Mouse (Mus musculus) frontal cortex, postnatal 10 days (tissue): ENCODE measurements around the gene Ccdc57.
A peak's percentile ranks its signal among the peaks of the same experiment; 100 is the strongest.

Source experiments
- DNase-seq, 2 experiments: peaks; one replicate each; pipeline ENCODE4 v3.0.0; 2022; ENCODE audit warnings: low spot score in 2 of 2, mixed read lengths in 1 of 2

Gene Ccdc57

DNA sequence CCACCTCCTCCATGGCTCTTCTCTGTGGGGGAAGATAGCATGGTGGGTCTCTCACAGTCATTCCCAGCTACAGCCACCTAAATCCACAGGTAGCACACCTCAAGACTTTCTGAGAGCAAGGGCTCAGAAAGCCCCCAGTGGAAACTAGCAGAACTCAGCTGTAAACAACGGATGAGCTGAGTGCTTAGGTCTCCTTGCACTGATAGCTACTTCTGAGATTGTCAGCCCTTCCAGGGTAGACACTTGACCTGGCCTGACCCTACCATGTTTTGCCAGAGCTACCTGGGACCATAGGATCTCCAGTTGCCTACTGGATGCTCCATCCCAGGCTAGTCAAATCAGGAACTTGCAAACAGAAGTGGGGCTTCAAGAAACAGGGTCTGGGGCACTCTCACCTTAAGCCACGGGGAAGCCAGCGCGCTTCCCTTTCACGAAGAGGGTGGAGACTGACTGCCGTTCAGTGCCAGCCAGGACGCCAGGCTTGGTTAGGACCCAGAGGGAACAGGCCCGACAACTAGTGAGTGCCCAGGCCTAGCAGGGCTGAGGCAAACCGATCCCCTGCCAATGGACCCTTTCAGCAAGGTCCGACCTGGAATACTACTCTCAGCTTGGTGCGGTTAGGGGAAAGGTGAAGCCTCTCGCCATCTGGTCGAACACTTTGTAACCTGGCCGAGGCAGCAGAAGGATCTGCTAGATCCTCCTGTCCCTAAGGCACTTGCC, 109.7 kb downstream of the Ccdc57 start:
- DNase-seq: no peak

DNA sequence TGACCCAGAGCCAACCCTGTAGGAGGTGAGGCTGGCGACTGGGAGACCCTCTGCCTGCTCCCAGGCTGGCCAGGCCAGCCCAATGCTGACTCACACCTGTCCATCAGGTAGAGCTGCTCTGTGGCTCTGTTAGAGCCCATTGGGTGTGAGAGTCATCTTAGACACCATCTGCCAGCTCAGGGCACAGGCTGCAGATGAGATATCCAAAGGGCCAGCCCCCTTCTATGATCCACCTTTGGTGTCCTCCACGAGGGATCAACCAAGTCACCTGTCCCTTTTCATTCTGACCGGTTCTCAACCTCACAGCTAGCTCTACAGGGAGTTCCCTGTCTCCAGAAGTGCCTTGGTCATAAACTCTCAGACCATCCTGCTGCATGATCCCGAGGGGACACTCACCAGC, 110.4 kb downstream of the Ccdc57 start:
- no peak for DNase-seq

DNA sequence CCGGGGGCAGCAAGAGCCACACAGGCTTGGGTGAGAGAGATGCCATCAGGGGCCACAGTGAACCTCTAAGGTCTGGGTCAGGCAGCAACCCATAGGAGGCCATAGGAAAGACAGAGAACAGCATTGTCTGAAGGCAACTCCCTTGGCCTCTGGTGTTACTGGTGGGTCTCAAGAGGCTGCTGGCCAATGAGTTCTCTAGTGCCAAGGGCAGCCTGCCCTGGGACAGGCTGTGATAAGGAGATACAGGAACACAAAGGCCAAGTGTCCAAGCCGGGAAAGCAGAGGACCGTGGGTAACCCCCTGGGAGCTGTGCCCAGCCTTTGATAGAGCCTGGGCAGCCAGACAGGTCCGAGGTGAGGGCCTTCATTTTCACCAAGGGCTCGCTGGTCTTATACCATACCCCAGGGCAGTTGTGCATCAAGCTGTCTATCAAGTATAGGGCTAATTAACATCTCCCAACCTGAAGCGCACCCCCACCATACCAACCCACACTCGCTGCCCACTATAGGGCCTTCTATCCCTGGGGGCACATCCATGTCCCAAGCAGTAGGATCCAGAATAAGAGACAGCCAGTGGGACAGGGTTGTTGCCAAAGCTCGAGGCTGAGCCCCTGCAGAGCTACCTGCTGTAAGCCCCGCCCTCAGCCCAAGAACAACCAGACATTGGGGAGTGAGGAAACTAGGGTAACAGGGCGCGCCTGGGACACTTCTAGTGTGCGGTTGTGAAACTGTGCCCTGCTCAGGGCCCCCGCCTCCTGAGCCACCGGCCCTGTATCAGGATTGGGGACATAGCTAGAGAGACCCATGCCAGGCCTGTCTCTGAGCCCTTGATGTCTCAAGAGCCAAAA, 111.4 kb downstream of the Ccdc57 start:
- no peak for DNase-seq

DNA sequence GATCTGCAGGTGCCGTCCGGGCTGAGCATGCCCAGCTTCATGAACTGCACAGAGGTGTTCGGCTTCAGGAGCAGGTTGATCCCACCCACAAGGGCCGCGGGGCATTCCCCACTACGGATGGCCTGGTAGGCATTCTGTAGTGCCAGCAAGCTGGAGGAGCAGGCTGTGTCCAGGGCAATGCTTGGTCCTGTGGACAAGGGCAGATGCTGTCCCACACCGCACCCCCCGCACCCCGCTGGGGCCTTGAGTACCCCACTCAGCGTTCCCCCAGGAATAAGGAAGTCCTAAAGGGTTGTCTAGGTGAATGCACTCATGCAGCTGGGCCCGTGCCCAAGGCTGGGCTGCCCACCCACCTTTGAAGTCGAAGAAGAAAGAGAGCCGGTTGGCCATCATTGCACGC, 112.1 kb downstream of the Ccdc57 start:
- no peak for DNase-seq

DNA sequence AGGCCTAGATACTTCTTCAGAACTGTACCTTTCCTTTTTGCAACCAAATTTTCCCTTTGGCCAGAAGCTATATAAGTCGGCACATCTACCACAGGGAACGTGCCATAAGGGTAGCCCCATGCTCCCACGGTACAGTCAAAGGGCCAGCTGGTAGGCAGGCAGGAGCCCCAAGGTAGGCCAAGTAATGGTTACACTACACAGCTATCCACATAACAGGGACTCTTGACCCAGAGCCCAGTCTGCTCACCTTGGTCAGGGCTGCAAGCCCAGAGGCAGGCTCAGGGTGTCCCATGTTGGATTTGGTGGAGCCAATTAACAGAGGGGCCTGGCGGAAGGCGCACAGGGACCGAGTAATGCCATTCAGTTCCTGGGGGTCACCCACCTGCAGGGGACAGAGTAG, 113.1 kb downstream of the Ccdc57 start:
- no peak for DNase-seq

DNA sequence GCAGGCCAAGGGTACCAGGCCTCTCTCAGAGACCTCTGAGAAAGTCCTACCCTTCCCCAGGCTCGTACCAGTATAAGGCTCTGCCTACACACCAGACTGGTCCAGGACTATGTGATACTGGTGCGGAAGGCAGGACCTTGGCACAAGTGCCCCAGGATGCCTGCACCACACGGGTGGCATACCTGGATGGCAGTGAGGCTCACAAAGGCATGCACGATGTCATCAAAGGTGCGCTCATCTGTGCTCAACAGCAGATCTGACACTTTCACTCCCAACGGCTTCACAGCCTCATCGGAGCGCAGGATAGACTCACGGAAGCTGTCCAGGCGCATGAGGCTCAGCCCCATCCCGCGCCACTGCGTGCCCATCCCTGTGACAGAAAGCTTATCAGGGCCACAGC, 114.4 kb downstream of the Ccdc57 start:
- no peak for DNase-seq

DNA sequence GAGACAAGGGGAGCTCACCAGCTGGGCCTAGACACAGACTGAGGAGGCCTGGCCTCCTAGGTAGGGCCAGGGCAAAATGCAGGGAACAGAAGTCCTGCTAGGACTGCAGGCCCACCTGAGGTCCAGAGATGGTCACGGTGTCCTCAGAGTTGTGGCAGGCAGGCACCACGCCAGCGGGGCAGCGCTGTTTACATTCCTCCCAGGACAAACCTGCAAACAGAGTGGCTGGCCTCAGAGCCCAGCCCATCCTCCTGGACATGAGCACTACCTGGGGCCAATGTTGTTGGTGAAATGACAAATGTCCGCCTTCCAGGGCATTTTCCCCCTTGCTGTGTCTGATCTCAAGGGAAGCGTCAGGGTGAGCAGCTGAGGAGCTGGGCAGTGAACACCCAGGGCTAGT, 115.3 kb downstream of the Ccdc57 start:
- DNase-seq: no peak

DNA sequence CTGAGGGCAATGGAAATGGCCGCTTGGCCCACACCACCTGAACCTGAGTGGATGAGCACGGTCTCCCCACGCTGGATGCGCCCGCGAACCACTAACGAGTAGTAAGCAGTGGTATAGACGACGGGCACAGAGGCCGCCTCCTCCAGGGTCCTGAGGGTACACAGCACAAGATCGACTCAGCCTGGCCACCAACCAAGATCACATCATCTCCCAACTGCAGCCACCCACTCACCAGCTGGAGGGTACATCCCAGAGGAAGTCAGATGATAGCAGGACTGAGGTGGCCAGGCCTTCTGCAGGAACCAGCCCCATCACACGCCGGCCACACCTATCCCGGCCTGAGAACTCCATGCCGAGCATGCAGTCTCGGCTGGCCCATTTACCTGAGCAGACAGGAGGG, 120.6 kb downstream of the Ccdc57 start:
- DNase-seq: no peak

DNA sequence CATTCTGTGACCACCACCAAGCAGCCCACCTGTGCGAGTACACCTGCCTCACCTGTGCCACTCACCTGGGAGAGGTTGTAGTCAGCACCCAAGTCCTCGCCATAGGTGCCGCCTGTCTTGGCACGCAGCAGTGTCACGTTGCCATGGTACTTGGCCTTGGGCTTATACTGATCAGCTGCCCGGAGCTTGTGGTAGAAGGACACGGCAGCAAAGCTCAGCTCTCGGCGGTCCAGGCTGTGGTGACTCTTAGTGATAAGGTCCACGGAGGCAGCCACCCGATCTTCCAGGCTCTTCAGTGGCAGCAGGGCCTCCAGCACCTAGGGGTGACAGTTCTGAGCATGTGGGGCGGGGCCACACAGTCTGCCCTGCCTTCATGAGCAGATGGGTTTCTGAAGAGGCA, 124.7 kb downstream of the Ccdc57 start:
- DNase-seq: no peak

DNA sequence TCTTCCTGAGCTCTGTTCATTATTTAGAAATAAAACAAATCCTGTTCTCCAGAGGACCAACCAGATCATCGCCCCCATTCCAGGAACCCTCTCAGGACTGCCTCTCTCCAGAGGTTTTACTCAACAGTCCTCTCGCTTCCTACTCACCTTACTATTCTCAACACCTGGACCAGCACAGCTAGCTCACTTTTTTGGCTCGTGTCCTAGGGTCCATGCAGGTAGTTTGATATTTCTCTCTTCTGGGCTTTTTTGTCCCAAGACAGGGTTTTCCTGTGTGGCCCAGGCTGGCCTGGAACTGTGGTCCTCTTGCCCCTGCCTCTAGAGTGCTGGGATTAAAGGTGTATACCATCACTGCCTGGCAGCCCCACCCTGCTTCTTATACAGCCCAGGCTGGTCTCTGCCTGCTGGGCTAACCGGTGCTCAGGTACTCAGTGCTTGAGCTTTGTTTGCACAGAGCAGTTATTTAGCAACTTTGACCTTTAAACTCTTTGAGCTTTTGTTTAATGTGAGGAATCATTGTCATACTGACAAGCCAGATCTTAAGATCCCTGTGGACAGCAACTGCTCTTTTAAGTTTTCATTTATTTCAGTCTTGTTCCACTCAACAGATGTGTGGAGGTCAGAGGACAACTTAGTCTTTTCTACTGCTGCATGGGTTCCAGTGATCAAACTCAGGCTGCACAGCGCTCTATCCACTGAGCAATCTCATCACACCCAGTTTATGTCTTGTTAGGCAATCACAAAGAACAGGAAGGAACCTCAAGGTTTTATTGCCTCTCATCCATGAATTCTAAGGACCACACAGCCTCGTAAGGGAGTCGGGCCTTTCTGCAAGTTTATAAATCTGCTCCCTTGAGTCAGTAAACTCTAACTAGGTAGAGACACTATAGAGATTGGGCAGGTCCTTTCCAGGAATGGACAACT, 127.0 kb downstream of the Ccdc57 start:
- DNase-seq: no peak

DNA sequence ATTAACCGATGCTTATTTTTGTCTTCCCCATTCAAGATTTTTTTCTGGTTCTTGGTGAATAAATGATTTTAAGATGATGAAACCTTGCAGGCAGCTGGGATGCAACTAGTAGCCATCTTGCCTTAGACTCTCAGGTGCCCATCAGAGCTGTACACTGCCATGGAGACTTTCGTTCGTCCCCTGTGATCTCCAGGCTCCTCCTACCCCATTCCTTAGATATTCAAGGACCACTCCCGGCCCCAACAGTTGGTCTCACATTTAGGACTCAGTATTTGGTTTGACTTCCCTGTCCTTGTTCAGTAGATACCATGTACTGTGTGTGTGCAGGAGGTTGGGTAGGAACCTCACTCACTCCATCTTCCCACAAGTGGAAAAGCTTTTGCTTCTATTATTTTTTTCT, 127.9 kb downstream of the Ccdc57 start:
- no peak for DNase-seq

DNA sequence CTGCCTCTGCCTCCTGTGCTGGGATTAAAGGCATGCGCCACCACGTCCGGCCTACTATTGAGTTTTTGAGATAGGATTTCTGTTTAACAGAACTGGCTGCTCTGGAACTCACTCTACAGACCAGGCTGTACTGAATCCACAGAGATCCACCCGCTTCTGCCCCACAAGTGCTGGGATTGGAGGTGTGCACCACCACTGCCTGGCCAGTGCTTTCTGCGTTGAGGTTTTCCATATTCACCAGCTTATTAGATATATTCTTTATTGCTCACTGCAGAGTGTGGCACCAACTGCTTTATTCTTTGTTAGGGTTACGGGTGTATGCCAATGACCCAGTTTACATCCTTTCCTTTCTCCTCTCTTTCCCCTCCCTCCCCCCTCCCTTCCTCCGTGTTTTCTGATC, 128.4 kb downstream of the Ccdc57 start:
- DNase-seq: no peak

DNA sequence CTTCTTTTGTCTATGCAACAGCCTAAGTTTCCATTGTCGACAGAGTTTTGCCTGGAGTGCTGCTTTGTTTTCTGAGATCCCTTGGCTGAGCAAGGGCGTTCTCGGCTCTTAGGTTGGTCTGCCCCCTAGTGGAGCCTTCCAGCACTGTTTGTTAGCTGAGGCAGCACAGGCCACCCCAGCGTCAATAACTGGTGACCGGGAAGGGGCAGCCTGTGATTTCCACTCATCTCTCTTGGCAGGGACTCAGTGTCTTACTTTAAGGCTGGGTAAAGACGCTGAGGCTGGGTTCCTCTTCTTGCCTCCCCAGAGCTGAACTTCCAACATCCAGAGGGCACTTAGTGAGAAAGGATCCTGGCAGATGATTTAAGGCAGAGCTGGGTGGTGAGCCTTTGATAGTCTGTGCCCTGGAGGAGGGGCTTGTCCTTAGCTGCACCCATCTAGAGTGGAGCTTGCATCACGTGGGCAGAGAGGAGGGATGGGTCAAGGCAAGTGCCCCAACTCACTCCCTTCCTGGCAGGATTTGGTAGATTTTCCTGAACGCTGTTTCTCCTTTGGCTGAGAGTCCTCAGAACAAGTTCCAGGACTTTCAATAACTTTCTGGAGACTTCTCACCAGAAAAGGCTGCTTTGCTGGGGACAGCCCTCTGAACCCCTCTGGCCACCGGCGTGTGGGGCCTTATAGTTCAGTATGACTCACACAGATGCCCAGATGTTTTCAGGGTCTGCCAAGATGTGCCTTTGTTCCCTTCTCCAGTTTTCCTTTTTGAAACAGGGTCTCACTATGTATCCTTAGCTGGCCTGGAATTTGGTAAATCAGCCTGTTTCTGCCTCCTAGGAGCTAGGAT, 132.4 kb downstream of the Ccdc57 start:
- DNase-seq: peak; percentile 65 to 79

DNA sequence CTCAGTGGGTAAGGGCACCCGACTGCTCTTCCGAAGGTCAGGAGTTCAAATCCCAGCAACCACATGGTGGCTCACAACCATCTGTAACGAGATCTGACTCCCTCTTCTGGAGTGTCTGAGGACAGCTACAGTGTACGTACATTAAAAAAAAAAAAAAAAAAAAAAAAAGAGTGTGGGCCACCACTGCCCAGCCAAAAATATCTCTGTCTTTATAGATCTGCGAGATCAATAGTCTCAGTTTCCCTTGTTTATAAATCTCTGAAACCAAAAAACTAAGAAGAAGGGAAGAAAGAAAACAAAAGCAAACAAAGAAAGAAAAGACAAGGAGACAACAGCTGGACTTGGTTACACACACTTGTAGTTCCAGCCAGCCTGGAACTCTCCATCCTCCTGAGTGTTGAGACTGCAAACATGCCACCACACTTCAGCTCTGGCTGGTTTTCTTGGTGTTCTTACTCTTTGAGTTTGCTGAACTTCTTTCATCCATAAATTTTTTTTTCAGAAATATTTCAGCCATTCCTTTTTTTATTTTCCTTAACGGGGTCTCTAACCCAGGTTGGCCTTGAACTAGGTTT, 133.3 kb downstream of the Ccdc57 start:
- no peak for DNase-seq

DNA sequence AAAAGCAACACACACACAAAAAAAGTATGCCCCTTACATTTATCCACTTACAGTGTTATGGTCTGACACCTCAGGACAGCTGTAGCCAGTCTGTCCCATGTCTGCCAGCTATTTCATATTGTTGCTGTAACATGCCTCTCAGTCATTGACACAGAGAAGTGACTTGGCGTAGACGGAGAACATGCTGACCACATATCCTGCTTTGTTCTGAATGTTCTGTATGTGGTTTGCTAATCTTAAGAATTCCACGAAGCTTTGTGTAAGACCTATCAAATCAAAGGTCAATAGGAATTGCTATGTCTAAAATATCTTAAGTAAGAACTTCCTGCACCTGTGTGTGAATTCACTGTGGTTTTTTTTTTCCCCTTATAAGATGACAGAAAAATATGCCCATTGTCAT, 134.4 kb downstream of the Ccdc57 start:
- DNase-seq: no peak

DNA sequence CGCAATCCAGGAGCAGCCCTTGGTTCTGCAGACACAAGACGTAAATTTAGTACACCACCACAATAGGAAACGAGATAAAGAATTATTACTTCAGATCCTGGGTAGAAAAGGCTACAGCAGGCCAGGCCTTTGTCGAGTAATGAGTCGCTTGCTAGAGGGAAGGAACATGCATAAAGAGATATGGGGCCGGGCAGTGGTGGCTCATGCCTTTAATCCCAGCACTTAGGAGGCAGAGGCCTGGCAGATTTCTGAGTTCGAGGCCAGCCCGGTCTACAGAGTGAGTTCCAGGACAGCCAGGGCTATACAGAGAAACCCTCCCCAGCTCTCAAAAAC, 136.1 kb downstream of the Ccdc57 start:
- DNase-seq: no peak

DNA sequence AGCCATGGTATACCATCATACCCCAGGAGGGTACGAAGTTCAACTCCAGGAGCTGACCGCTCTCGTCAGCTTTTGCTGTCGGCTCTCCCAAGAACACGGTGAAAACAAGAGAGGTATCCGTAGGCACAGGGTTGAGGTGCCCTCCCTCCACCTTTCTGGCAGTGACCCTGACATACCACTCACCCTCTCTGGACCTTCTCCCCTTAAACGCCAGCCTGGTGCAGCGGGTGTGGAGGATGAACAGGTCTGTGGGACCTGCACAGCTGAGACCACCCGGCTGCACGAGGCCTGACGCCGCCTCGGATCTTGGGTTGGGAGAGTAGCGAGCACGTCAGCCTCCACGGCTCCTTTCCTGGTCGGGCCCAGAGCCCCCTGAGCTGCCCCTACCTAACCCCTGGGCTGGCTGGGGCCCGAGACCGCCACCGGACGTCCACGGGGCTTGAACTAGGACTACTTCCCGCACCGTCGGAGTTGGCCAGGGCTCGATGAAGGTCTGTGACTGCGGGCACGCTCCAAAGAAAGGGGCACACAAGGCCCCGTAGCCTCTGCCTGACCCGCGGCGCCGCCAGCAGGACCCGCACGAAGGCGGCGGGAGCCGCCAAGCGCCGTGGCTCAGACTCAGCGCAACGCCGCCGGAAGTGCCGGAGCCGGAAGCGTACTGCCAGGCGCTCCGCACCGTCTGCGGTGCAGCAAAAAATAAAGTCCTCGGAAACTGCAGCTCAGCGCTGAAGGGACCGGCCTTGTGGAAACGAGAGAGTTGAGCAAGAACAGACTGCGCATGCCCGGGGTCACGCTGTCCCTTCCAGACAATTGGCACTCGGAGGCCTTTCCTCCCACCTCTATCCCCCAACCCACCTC, 136.7 kb downstream of the Ccdc57 start, which contains the start of gene Dus1l:
Dus1l (minus strand) TSS at position 648 of the 858 bp plus-strand sequence.
- peak; percentile 92 to 96 for DNase-seq

DNA sequence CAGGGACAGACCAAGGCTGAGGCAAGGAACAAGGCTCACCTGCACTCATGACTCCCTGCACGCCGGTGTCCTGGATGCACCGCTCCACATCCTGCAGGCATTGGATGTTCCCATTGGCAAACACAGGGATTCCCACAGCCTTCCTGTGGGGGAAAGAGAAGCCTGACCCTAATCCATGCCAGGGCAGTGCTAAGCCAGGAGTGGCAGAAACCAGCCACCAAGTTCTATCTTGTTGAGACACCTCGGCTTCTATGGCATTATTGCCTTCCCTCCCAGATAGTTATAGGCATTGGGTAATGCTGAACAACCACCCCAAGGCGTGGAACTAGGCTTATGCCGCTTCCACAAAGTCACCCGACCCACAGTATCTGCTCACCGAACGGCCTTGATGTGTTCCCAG, 140.0 kb downstream of the Ccdc57 start:
- DNase-seq: no peak

DNA sequence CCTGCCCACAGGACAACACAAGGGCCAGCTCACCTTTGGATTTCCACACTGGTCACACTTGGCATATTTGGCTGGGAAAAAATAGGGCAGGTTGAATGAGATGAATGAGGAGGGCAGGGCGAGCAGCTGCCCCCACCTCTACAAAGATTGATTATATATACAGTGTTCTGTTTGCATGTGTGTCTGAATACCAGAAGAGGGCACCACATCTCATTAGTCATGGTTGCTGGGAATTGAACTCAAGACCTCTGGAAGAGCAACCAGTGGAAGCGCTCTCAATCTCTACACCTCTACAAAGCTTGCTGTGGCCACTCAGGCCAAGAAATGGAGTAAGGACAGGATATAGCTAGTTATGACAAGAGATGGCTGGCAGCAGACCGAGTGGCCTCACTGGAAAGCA, 142.9 kb downstream of the Ccdc57 start:
- no peak for DNase-seq

DNA sequence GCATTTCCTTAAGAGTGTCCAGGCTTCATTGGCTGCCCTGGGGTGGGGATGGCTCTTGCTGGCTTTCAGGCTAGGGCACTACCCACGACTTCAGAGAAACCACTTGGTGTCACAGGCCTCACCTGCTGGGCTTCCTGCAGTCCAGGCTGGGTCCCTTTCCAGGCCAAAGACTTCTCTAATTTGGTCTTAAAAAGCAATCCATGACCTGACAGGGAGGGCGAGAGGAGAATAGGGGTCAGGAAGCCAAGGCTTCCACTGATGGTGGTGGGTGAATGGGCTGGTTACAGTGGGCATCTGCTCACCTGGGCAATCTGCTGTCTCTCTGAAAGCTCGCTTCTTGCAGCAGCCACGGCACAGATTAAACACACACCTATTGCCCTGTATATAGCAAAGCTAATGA, 143.3 kb downstream of the Ccdc57 start:
- no peak for DNase-seq
